In genomic region chr7:96680405-96680804, GRCm38 (mm10) we compare ENCODE assay signal across 13 mouse cellular contexts.
DNase-seq lines count a peak whose midpoint lies in the region; ATAC-seq and TF ChIP-seq lines count a peak whose summit lies in the region.
"Had no signal": no experiment of that assay in that cellular context is flagged by ENCODE, and none has a peak within 500 bp of the region (broad histone marks: within the 10 kb centered on the region; RNA-seq: fewer than 3 reads in every experiment).

No protein-coding gene starts in this region.

- no peaks in the 10 kb centered on the region for H3K36me3 ChIP-seq in hindbrain, embryonic 13.5 days

- peak overlapping the region; percentile 74 for H3K27ac ChIP-seq in layer of hippocampus, adult 2 months
- peak overlapping the region; percentile 37; the same call in 1 of the 2 replicates for H3K27ac ChIP-seq in hindbrain, embryonic 13.5 days

- ATAC-seq in hindbrain, embryonic 13.5 days (ENCODE audit: low FRiP score): no peak; the same call in 1 of the 2 replicates
- no peak for ATAC-seq in megakaryocyte-erythroid progenitor cell, adult 5-6 weeks (replicated peaks; ENCODE audit: low FRiP score, low TSS enrichment, poor library complexity, severe bottlenecking)
- ATAC-seq: CD4-positive, CD25-positive, alpha-beta regulatory T cell, adult 4 months had no signal

- no peak overlapping the region for H3K4me3 ChIP-seq in layer of hippocampus, adult 2 months
- H3K4me3 ChIP-seq in hindbrain, embryonic 13.5 days: no peak overlapping the region

- H3K4me2 ChIP-seq in hindbrain, embryonic 13.5 days: no peak overlapping the region
- H3K4me2 ChIP-seq: lung, embryonic 14.5 days had no signal

- H3K9ac ChIP-seq in hindbrain, embryonic 13.5 days: no peak overlapping the region
- H3K9ac ChIP-seq: lung, embryonic 14.5 days had no signal

- no peaks in the 10 kb centered on the region for H3K27me3 ChIP-seq in hindbrain, embryonic 13.5 days

- H3K9me3 ChIP-seq in hindbrain, embryonic 13.5 days: no peaks in the 10 kb centered on the region

- DNase-seq in frontal cortex, adult 2 months (ENCODE audit: extremely low spot score in 1 of 2, low spot score in 1 of 2): peak; percentile 51 to 70
- no peak for DNase-seq in frontal cortex, postnatal 25 days (ENCODE audit: low spot score in 2 of 2)
- peak in 1 of 2 experiments; percentile 51 for DNase-seq in layer of hippocampus, adult 2 months (ENCODE audit: low spot score in 2 of 2)
- no peak for DNase-seq in layer of hippocampus, postnatal 25 days (ENCODE audit: extremely low spot score in 1 of 2, low spot score in 1 of 2)
- peak; percentile 14 for DNase-seq in adipocyte (ENCODE audit: low spot score)
- DNase-seq in thymus, postnatal 25 days: no peak
- DNase-seq: cerebellum, adult 8-10 months; gastrocnemius, postnatal 10 days; kidney, adult 8-10 months; lung, embryonic 14.5 days had no signal

- 83% methylated on average over 5 of the region's 5 CpGs for WGBS in hindbrain, embryonic 13.5 days

- no peak for TF ChIP-seq CTCF in layer of hippocampus, adult 2 months (conservative IDR thresholded peaks at IDR 0.05)

- peaks cover 44% of the 10 kb centered on the region for H3K4me1 ChIP-seq in hindbrain, embryonic 13.5 days (replicated peaks)

Comparison
In these comparisons a context has a peak if more than half of its experiments do, and no peak if none do; other contexts are left out.
1. DNase-seq: peak in frontal cortex, adult 2 months (2 of 2) and adipocyte (single experiment); none in frontal cortex, postnatal 25 days (0 of 2), layer of hippocampus, postnatal 25 days (0 of 2) and thymus, postnatal 25 days (single experiment).